Mouse (Mus musculus) heart, embryonic 14.5 days (tissue): Measurements from ENCODE around the gene 1700028J19Rik. TPM values are rescaled to one million over a fixed set of nuclear protein-coding genes. Genes with fewer than 3 reads are reported as not detected.
"Not testable (repeated sequence)": the region's sequence is repeated elsewhere in the genome, so short reads cannot be mapped to it uniquely, and the experiment has no call there.

Experiments used
- ATAC-seq: fragments of 200-750 bp; cut with Nextera tagmentation; 2 replicates; pipeline ENCODE4 v1.8.0; 2017; ENCODE audit warnings: low read depth, moderate TSS enrichment; ENCODE audit not compliant: insufficient number of reproducible peaks, insufficient read depth, low FRiP score
- H3K27ac ChIP-seq, 2 experiments: fragments of 200-500 bp in 1 of 2; fragments of 300-500 bp in 1 of 2; sonication (generic) in 1 of 2; replicated peaks in 1 of 2; 2 replicates each; pipeline ENCODE4 v1.5.1; 2012 to 2014; ENCODE audit warnings: low read depth in 2 of 2, low read length in 2 of 2, control low read depth in 1 of 2, mild to moderate bottlenecking in 1 of 2, mixed read lengths in 1 of 2; ENCODE audit not compliant: control insufficient read depth in 1 of 2, insufficient read depth in 1 of 2
- H3K27me3 ChIP-seq: fragments of 300-500 bp; sonication (generic); 2 replicates; pipeline ENCODE4 v1.6.1; 2014; ENCODE audit warnings: mild to moderate bottlenecking, low read length, control low read depth; ENCODE audit not compliant: control insufficient read depth, insufficient read depth
- H3K36me3 ChIP-seq: fragments of 300-500 bp; sonication (generic); 2 replicates; pipeline ENCODE4 v1.6.1; 2014; ENCODE audit warnings: mild to moderate bottlenecking, control low read depth, low read length, mixed read lengths; ENCODE audit not compliant: control insufficient read depth, insufficient read depth
- H3K4me1 ChIP-seq, 2 experiments: fragments of 200-500 bp in 1 of 2; fragments of 300-500 bp in 1 of 2; sonication (generic) in 1 of 2; 2 replicates each; pipeline ENCODE4 v1.6.1; 2012 to 2014; ENCODE audit warnings: low read length in 2 of 2, control low read depth in 1 of 2, mixed read lengths in 1 of 2; ENCODE audit not compliant: control insufficient read depth in 2 of 2, insufficient read depth in 2 of 2
- H3K4me2 ChIP-seq: fragments of 300-500 bp; sonication (generic); 2 replicates; pipeline ENCODE4 v1.6.1; 2014; ENCODE audit warnings: mild to moderate bottlenecking, low read length
- H3K4me3 ChIP-seq, 2 experiments: fragments of 200-500 bp in 1 of 2; fragments of 300-500 bp in 1 of 2; sonication (generic) in 1 of 2; 2 replicates each; pipeline ENCODE4 v1.5.1; 2012 to 2014; ENCODE audit warnings: low read length in 2 of 2, mild to moderate bottlenecking in 2 of 2, control low read depth in 1 of 2, low read depth in 1 of 2, moderate library complexity in 1 of 2; ENCODE audit not compliant: control insufficient read depth in 1 of 2, insufficient read depth in 1 of 2
- H3K9ac ChIP-seq: fragments of 300-500 bp; sonication (generic); 2 replicates; pipeline ENCODE4 v1.6.1; 2014; ENCODE audit warnings: mild to moderate bottlenecking, low read length
- H3K9me3 ChIP-seq: fragments of 300-500 bp; sonication (generic); 2 replicates; pipeline ENCODE4 v1.6.1; 2016; ENCODE audit warnings: low read length, control low read depth; ENCODE audit not compliant: control insufficient read depth
- WGBS: fragments of 180-500 bp; shearing (Covaris S2); extraction: QIAGEN DNeasy Blood & Tissue Kit; methylation state at CpG from one replicate; pipeline ENCODE4 v1.1.7; 2014; 5-methylcytosine and 5-hydroxymethylcytosine counted together
- polyA plus RNA-seq: library from polyadenylated mRNA; unstranded; fragments of >200 nt; fragmentation: Nextera tagmentation; extraction: Ambion mirVana; gene quantifications from 2 replicates; pipeline ENCODE4 v1.2.1, GENCODE M21; 2014

The 1700028J19Rik gene
- polyA plus RNA-seq, 1 experiment from 2014 or later: 1.1 TPM

DNA sequence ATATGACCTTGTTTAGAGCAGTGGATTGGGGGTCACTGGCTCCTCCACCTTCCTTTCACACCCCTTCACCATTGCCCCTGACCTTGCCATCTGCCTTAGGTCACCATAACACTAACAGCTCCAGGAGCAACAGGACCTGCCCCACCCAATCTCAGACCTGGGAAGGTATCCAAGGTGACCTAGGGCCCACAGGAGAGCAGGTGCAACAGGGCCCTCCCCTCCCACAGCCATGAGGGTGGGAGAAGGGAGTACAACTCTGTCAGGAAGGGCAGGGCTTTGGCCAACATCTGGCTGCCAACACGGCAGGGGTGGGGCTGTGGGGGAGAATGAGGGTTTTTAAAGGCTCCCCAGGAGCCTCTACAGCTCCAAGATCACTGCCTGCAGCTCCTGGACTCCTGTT, 21.4 kb downstream of the 1700028J19Rik start, which contains the start of gene Klk1:
Gene Klk1, plus strand, starts transcription at position 285 of the 400 bp plus-strand sequence.
- H3K4me3 ChIP-seq: no peak within 1 kb of the TSS
- no peak for ATAC-seq
- no peaks in the 10 kb centered on the region for H3K27me3 ChIP-seq
- no peak within 1 kb of the TSS for H3K4me2 ChIP-seq
- WGBS: 31% methylated on average over 1 of the region's 1 CpGs
- no peaks in the 10 kb centered on the region for H3K9me3 ChIP-seq
- no peak within 1 kb of the TSS for H3K27ac ChIP-seq
- no peaks in the 10 kb centered on the region for H3K36me3 ChIP-seq
- no peak within 1 kb of the TSS for H3K9ac ChIP-seq
- H3K4me1 ChIP-seq: peaks cover 0 to 2% of the 10 kb centered on the region in 2 experiments; a peak in 1 of 4 replicates

DNA sequence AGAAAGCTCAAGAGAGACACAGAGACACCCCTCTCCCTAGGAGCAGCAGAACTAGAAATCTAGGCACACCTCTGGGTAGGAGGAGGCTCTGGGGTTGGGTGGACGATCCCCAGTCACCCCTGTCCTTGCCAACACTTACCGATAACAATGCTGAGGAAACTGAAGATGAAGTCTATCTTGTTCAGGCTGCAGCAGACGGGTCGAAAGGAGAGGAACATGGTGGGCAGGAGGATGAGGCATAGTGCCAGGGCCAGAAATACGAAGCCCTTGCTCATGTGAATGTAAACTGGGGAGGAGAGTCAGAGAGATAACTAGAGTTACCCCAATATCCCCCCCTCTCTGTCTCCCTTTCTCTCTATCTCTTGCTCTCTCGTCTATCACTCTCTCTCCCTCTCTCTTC, 24.2 kb downstream of the 1700028J19Rik start:
- not testable (repeated sequence) for H3K4me1 ChIP-seq, H3K9ac ChIP-seq, H3K36me3 ChIP-seq, H3K27ac ChIP-seq, H3K4me3 ChIP-seq, ATAC-seq, H3K4me2 ChIP-seq, H3K9me3 ChIP-seq, H3K27me3 ChIP-seq
- 52% methylated on average over 6 of the region's 6 CpGs for WGBS

DNA sequence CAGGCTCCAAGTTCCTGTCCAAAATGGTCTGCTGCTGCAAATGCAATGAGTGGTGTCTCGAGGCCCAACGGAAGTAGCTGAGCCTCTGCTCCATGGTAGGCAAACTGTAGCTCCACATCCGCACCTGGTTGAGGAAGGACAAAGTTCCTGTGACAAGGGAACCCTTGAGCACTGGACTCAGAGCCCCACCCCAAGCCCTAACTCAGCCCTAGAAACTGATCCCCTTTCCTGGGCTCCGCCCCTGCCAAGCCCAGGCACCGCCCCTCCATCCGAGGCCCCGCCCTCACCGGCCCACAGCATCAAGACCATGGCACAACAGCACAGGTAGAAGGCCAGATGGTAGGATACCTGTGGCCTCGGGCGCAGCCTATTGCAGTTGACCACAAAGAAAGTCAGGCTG, 24.9 kb downstream of the 1700028J19Rik start:
- not testable (repeated sequence) for H3K4me2 ChIP-seq, H3K9me3 ChIP-seq, ATAC-seq, H3K4me1 ChIP-seq, H3K36me3 ChIP-seq, H3K27me3 ChIP-seq, H3K9ac ChIP-seq, H3K4me3 ChIP-seq, H3K27ac ChIP-seq
- 68% methylated on average over 8 of the region's 10 CpGs for WGBS

DNA sequence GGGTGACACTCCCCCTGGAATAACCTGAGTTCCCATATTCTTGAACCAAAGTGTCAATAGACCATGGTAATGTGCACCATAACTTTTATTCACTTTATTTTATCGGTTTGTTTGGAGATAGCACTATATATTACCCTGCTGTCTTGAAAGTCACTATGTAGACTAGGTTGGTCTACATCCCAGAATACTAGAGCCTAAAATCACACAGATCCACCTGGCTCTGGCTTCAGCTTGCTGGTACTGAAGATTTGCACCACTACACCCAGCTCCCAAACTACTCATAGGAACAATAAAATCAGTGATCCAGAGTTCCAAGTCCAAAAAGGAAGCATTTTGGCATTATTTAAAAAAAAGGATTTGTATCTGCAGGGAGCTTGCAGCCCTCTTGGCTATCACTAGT, 30.9 kb downstream of the 1700028J19Rik start, which contains the start of gene Klk1b5:
Gene Klk1b5, plus strand, starts transcription at position 301 of the 400 bp plus-strand sequence.
- Histone ChIP-seq H3K4me1 (no peaks in the 10 kb centered on the region), H3K27ac (no peak within 1 kb of the TSS), H3K27me3 (no peaks in the 10 kb centered on the region), H3K9ac (no peak within 1 kb of the TSS), H3K4me2 (no peak within 1 kb of the TSS), H3K36me3 (no peaks in the 10 kb centered on the region), H3K9me3 (no peaks in the 10 kb centered on the region), H3K4me3 (no peak within 1 kb of the TSS)
- no peak for ATAC-seq
- 59% methylated on average over 1 of the region's 1 CpGs for WGBS

DNA sequence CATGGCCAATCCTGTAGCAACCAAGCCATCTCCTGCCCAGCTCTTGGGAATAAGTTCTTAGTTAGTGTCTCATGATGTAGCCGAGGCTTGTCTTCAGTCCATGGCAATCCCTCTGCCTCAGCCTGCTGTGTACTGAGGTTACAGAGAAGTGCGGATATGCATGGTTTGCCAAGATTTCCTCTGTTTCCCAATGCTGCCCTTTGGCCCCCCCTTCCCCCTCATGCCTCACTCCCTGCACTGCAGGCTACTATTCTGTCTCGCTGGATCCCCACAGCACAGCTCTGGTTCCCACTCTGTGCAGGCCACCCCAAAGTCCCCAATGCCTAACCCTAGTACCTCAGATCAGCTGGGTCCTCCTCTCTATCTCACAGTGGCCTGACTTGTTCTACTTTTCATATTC, 38.2 kb downstream of the 1700028J19Rik start:
- 69% methylated on average over 3 of the region's 3 CpGs for whole genome bisulfite sequencing
- H3K9me3 ChIP-seq: no peaks in the 10 kb centered on the region
- no peak overlapping the region for H3K4me2 ChIP-seq
- no peak overlapping the region for H3K4me3 ChIP-seq
- no peak overlapping the region for H3K9ac ChIP-seq
- no peak for ATAC-seq
- H3K4me1 ChIP-seq: no peaks in the 10 kb centered on the region
- no peak overlapping the region for H3K27ac ChIP-seq
- no peaks in the 10 kb centered on the region for H3K36me3 ChIP-seq
- no peaks in the 10 kb centered on the region for H3K27me3 ChIP-seq

DNA sequence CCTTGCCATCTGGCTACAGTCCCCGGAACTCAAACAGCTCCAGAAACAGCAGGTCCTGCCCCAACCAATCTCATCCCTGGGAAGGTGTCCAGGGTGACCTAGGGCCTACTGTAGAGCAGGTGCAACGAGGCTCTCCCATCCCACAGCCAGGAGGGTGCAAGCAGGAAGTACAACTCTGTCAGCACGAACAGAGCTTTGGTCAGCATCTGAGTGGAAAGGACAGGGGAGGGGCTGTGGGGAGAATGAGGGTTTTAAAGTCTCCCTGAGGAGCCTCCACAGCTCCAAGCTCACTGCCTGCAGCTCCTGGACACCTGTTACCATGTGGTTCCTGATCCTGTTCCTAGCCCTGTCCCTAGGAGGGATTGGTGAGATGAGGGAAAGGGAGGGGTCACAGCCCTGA, 39.4 kb downstream of the 1700028J19Rik start, which contains the start of gene Klk1b4:
Gene Klk1b4, plus strand, starts transcription at position 301 of the 400 bp plus-strand sequence.
- not testable (repeated sequence) for ATAC-seq, H3K36me3 ChIP-seq, H3K9ac ChIP-seq, H3K4me2 ChIP-seq, H3K4me1 ChIP-seq, H3K27ac ChIP-seq, H3K9me3 ChIP-seq, H3K4me3 ChIP-seq, H3K27me3 ChIP-seq
- 47% methylated on average over 3 of the region's 3 CpGs for WGBS

DNA sequence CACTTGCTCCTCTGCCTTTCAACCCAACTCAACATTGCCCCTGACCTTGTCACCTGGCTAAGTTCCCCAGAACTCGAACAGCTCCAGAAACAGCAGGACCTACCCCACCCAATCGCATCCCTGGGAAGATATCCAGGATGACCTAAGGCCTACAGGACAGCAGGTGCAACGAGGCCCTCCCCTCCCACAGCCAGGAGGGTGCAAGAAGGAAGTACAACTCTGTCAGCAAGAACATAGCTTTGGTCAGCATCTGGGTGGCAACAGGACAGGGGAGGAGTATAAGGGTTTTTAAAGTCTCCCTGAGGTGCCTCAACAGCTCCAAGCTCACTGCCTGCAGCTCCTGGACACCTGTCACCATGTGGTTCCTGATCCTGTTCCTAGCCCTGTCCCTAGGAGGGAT, 48.6 kb downstream of the 1700028J19Rik start, which contains the start of gene Klk1b3:
Gene Klk1b3, plus strand, starts transcription at position 301 of the 400 bp plus-strand sequence.
- Histone ChIP-seq H3K4me3 (no peak within 1 kb of the TSS), H3K27ac (no peak within 1 kb of the TSS), H3K9me3 (no peaks in the 10 kb centered on the region), H3K27me3 (no peaks in the 10 kb centered on the region), H3K36me3 (no peaks in the 10 kb centered on the region), H3K4me1 (no peaks in the 10 kb centered on the region), H3K4me2 (no peak within 1 kb of the TSS), H3K9ac (no peak within 1 kb of the TSS)
- no peak for ATAC-seq
- 52% methylated on average over 3 of the region's 3 CpGs for WGBS

DNA sequence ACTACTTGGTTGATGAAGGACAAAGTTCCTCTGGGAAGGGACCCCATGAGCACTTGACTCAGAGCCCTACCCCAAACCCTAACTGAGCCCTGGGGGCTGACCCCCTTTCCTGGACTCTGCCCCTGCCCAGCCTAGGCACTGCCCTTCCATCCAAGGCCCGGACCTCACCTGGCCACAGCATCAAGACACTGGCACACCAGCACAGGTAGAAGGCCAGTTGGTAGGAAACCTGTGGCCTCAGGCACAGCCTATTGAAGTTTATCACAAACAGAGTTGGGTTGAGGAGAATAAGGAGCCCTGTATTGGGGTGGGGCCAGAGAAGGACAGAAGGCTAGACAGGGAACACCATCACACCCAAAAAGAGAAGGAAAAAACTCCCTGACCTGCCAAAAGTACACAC, 53.0 kb downstream of the 1700028J19Rik start:
- not testable (repeated sequence) for ATAC-seq, H3K27ac ChIP-seq, H3K9ac ChIP-seq, H3K27me3 ChIP-seq, H3K4me1 ChIP-seq, H3K4me3 ChIP-seq, H3K4me2 ChIP-seq, H3K9me3 ChIP-seq, H3K36me3 ChIP-seq
- 90% methylated on average over 1 of the region's 1 CpGs for WGBS
